Mouse (Mus musculus): ENCODE results near the gene Lrfn1. TPM values are rescaled to one million over a fixed set of nuclear protein-coding genes. Genes with fewer than 3 reads are reported as not detected.

The Lrfn1 gene
- total and polyA plus RNA-seq, 2 experiments from 2014 or later: 0.31 to 3.9 TPM

GRCm38 (mm10) chr7:28441776-28442485 is 9.8 kb upstream of the Lrfn1 start:
- Histone ChIP-seq H3K9me3 (replicated peaks; ENCODE audit: control insufficient read depth, low read length) (no peaks in the 10 kb centered on the region), H3K36me3 (replicated peaks; ENCODE audit: control insufficient read depth, insufficient read depth, low read length) (no peaks in the 10 kb centered on the region), H3K9ac (replicated peaks; ENCODE audit: low read depth, low read length) (no peak overlapping the region), H3K4me2 (ENCODE audit: low read depth, low read length) (peak overlapping the region; percentile 25; the same call in 1 of the 2 replicates), H3K27ac (ENCODE audit: low read depth) (peak overlapping the region; percentile 38; the same call in 1 of the 2 replicates), H3K4me1 (ENCODE audit: control insufficient read depth, insufficient read depth) (no peaks in the 10 kb centered on the region), H3K27me3 (ENCODE audit: control insufficient read depth, insufficient read depth, low read length) (peaks cover 6% of the 10 kb centered on the region; the same call in 1 of the 2 replicates), H3K4me3 (ENCODE audit: low read depth, low read length) (peak overlapping the region; percentile 0; the same call in 1 of the 2 replicates)
- no peak for TF ChIP-seq CTCF (IDR thresholded peaks at IDR 0.05; ENCODE audit: low read depth)
- TF ChIP-seq EP300 (IDR thresholded peaks at IDR 0.05; ENCODE audit: low read depth): no peak
- 86% methylated on average over 13 of the region's 14 CpGs for WGBS
- no peak for DNase-seq (ENCODE audit: low spot score)
- ATAC-seq (ENCODE audit: insufficient read depth, low read depth): no peak

- Histone ChIP-seq H3K36me3 (replicated peaks; ENCODE audit: control insufficient read depth, insufficient read depth, low read length) (no peaks in the 10 kb centered on the region), H3K4me3 (ENCODE audit: low read depth, low read length) (0 out of 2 replicates have a peak overlapping the region, but pooled peaks have one; percentile 5), H3K27ac (ENCODE audit: low read depth) (no peak overlapping the region), H3K4me2 (ENCODE audit: low read depth, low read length) (peak overlapping the region; percentile 12; the same call in 1 of the 2 replicates), H3K9me3 (replicated peaks; ENCODE audit: control insufficient read depth, low read length) (no peaks in the 10 kb centered on the region), H3K27me3 (ENCODE audit: control insufficient read depth, insufficient read depth, low read length) (peaks cover 6% of the 10 kb centered on the region; the same call in 1 of the 2 replicates), H3K4me1 (ENCODE audit: control insufficient read depth, insufficient read depth) (no peaks in the 10 kb centered on the region), H3K9ac (replicated peaks; ENCODE audit: low read depth, low read length) (no peak overlapping the region)
- 32% methylated on average over 4 of the region's 4 CpGs for WGBS
- no peak for TF ChIP-seq EP300 (IDR thresholded peaks at IDR 0.05; ENCODE audit: low read depth)
- TF ChIP-seq CTCF (IDR thresholded peaks at IDR 0.05; ENCODE audit: low read depth): no peak
- peak; percentile 37; the same call in 1 of the 2 replicates for ATAC-seq (ENCODE audit: insufficient read depth, low read depth)
- peak; percentile 54 for DNase-seq (ENCODE audit: low spot score)
Observed at GRCm38 (mm10) chr7:28442688-28443087, 9.1 kb upstream of the Lrfn1 start.

DNA sequence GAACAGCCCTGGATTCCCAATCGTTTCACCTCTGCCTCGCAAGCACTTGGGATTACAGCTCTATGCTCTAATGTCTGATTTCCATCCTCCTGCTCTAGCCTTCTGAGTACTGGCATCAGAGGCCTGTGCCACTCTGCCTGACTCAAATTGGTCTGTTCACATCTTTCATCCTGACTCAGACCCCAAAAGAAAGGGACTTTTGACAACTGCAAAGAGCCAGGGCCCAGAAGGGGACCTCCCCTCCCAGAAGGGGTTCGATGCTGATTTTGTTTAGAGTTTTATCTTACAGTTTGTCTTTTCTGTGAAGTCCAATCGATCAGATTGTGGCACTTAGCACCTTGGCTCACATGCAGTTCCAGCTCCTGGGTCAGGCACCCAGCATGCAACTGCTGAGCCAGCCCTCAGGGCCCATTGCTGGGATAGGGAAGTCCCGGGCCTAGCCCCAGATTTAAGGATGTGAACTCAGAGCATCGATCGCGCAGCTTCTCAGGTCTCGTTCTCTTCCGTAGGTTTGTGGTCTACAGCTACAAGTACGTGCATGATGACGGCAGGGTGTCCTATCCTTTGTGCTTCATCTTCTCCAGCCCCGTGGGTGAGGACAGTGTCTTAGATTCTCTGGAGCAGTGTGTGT is 7.3 kb upstream of the Lrfn1 start:
- H3K27ac ChIP-seq (ENCODE audit: low read depth): no peak overlapping the region
- no peaks in the 10 kb centered on the region for H3K9me3 ChIP-seq (replicated peaks; ENCODE audit: control insufficient read depth, low read length)
- ATAC-seq (ENCODE audit: insufficient read depth, low read depth): no peak
- no peak for TF ChIP-seq CTCF (IDR thresholded peaks at IDR 0.05; ENCODE audit: low read depth)
- TF ChIP-seq EP300 (IDR thresholded peaks at IDR 0.05; ENCODE audit: low read depth): no peak
- no peaks in the 10 kb centered on the region for H3K4me1 ChIP-seq (ENCODE audit: control insufficient read depth, insufficient read depth)
- H3K27me3 ChIP-seq (ENCODE audit: control insufficient read depth, insufficient read depth, low read length): peaks cover 6% of the 10 kb centered on the region; the same call in 1 of the 2 replicates
- H3K9ac ChIP-seq (replicated peaks; ENCODE audit: low read depth, low read length): no peak overlapping the region
- 83% methylated on average over 13 of the region's 13 CpGs for WGBS
- DNase-seq (ENCODE audit: low spot score): no peak
- H3K4me3 ChIP-seq (ENCODE audit: low read depth, low read length): no peak overlapping the region
- H3K36me3 ChIP-seq (replicated peaks; ENCODE audit: control insufficient read depth, insufficient read depth, low read length): no peaks in the 10 kb centered on the region
- no peak overlapping the region for H3K4me2 ChIP-seq (ENCODE audit: low read depth, low read length)

- no peak overlapping the region for H3K4me3 ChIP-seq (ENCODE audit: low read depth, low read length)
- no peak for DNase-seq (ENCODE audit: low spot score)
- no peak for ATAC-seq (ENCODE audit: insufficient read depth, low read depth)
- no peaks in the 10 kb centered on the region for H3K4me1 ChIP-seq (ENCODE audit: control insufficient read depth, insufficient read depth)
- peak; percentile 75 for TF ChIP-seq CTCF (IDR thresholded peaks at IDR 0.05; ENCODE audit: low read depth)
- no peak for TF ChIP-seq EP300 (IDR thresholded peaks at IDR 0.05; ENCODE audit: low read depth)
- no peaks in the 10 kb centered on the region for H3K36me3 ChIP-seq (replicated peaks; ENCODE audit: control insufficient read depth, insufficient read depth, low read length)
- H3K9ac ChIP-seq (replicated peaks; ENCODE audit: low read depth, low read length): no peak overlapping the region
- no peak overlapping the region for H3K4me2 ChIP-seq (ENCODE audit: low read depth, low read length)
- WGBS: 12% methylated on average over 12 of the region's 12 CpGs
- no peak overlapping the region for H3K27ac ChIP-seq (ENCODE audit: low read depth)
- no peaks in the 10 kb centered on the region for H3K9me3 ChIP-seq (replicated peaks; ENCODE audit: control insufficient read depth, low read length)
- H3K27me3 ChIP-seq (ENCODE audit: control insufficient read depth, insufficient read depth, low read length): peaks cover 6% of the 10 kb centered on the region; the same call in 1 of the 2 replicates
Observed at GRCm38 (mm10) chr7:28446446-28446845, 5.3 kb upstream of the Lrfn1 start.

DNA sequence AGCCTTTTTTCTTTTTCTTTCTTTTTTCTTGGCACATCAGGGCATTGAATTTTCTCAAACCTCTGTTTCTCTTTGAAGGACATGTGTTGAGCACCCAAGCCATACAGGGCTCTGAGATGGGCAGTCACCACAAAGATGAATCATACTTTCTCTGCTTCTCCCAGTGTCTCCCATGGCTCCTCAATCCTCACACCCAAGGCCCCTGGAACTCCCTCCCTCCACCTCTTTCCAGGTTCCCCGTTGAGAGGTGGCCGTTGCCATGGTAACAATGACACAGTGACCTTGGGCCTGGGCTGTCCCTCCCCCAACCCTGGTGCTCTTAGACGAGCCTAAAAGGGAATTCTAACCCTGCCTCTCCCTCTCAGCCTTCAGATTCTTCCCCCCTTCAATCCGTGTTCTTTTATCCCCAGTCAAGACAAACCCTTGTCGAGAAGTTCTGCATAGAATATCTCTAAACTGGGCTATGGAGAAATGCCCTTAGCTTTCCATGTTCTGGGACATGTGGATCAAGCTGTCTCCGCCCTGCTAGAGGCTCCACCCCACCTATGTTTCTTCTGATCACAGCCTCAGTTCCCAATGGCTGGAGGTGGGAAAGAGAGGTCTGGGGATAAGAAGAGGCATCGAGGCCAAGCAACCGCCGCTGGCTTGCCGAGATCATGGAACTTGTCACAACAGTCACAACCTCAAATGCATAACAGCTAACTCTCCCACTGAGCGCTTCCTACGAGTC is 4.5 kb upstream of the Lrfn1 start:
- no peak for DNase-seq (ENCODE audit: low spot score)
- Histone ChIP-seq H3K9me3 (replicated peaks; ENCODE audit: control insufficient read depth, low read length) (no peaks in the 10 kb centered on the region), H3K4me3 (ENCODE audit: low read depth, low read length) (no peak overlapping the region), H3K9ac (replicated peaks; ENCODE audit: low read depth, low read length) (no peak overlapping the region), H3K36me3 (replicated peaks; ENCODE audit: control insufficient read depth, insufficient read depth, low read length) (no peaks in the 10 kb centered on the region), H3K4me1 (ENCODE audit: control insufficient read depth, insufficient read depth) (no peaks in the 10 kb centered on the region), H3K4me2 (ENCODE audit: low read depth, low read length) (no peak overlapping the region), H3K27ac (ENCODE audit: low read depth) (no peak overlapping the region), H3K27me3 (ENCODE audit: control insufficient read depth, insufficient read depth, low read length) (peaks cover 6% of the 10 kb centered on the region; the same call in 1 of the 2 replicates)
- no peak for TF ChIP-seq CTCF (IDR thresholded peaks at IDR 0.05; ENCODE audit: low read depth)
- TF ChIP-seq EP300 (IDR thresholded peaks at IDR 0.05; ENCODE audit: low read depth): no peak
- ATAC-seq (ENCODE audit: insufficient read depth, low read depth): no peak
- WGBS: 37% methylated on average over 12 of the region's 12 CpGs
